Mouse (Mus musculus) adrenal gland, postnatal 25 days (tissue): ENCODE data around the gene Cd300lf. TPM values are rescaled to one million over a fixed set of nuclear protein-coding genes. Genes with fewer than 3 reads are reported as not detected.
A peak's percentile ranks its signal among the peaks of the same experiment; 100 is the strongest.

Source experiments
- DNase-seq: peaks from one replicate; pipeline ENCODE4 v3.0.0; 2021; ENCODE audit warnings: mixed read lengths
- total RNA-seq: library from RNA; stranded (reverse); gene quantifications from 2 replicates; pipeline ENCODE4 v1.2.3, GENCODE M21; 2021

Cd300lf gene
- total RNA-seq, 1 experiment from 2014 or later, result 0.55 TPM

DNA sequence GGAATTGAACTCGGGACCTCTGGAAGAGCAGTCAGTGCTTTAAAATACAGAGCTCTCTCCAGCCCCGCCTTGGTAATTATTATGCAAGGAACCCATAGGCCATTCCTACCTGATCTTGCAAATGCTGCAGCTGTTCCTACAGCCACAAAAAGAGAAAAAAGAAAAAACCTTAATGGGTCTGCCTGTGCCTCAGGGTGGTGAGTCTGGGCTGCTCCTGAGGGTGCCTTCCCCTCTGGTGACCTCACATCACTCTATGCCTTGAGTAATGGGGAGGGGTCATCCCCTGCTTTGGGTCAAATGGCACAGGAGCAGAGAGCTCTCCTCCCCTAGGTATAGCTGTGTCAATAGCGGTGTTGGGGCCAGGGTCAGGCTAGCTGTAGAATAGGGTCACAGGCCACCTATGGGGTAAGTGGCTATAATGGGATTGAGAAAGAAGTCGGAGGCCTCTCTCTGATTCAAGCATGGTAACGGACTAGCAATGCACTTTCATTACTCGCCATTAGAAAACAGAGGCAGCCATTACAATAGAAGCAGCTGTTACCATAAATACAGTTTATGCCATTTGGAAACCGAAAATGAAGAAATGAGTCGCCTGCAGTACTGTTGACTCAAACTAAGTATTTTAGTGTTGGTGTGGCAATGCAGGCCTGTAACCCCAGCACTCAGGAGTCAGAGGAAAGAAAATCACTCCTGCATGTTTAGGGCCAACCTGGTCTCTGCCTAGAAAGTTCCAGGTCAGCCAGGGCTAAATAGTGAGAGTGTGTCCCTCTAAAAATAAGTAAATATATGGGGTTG, 28.8 kb downstream of the Cd300lf start:
- no peak for DNase-seq

DNA sequence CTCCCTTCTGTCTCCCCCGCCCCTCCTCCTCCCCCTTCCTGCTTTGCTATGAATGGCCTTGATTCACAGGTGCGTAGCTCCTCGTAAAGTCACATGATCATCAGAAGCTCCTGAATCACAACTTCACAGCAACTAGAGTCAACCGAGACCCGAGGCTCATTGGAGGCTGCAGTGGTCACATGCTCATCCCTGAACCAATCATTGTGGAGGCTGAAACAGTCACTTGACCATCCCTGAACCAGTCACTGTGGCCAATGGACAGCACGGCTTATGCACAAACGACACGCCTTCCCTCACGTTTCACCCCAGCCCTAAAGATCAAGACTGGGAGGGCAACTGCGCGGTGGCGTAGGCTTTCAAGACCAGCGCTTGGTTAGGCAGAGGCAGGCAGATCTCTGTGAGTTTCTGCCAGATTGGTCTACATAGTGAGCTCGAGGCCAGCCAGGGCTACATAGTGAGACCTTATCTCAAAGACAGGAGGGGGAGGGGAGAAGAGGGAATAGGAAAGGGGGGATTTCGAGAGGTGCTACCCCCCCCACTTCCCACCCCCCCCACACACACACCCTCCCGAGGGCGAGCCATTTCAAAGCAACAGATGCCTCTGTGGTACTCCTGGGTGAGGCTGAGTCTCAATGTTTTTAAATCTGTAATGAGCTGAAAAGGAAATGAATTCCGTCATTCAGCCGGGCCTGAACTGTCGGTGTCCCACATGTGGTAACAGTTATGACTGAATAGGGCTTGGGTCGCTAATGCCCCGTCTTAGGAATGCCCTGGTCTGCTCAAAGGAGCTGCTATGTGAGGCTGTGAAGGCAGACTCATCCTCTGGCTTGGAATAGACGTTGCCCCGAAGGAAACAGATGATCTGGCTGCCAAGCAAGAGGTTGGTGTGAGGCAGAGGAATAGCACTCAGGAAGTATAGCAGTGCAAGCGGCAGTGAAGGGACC, 30.1 kb downstream of the Cd300lf start:
- DNase-seq, result no peak

DNA sequence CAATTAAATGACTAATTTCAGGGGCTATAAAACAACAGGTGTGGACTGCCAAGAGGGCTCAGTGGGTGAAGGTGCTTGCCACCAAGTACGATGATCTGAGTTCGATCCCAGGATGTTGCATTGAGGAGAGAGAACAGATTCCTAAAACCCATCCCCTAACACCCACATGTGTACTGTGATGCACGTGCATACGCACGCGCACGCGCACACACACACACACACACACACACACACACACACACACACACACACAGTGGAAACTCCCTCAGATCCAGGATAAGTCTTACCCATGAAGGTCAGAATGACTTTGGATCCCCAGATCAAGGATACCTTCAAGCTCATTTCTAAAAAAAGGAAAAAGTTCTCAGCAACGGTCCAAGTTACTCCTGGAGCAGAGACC, 31.7 kb downstream of the Cd300lf start:
- DNase-seq, result no peak

DNA sequence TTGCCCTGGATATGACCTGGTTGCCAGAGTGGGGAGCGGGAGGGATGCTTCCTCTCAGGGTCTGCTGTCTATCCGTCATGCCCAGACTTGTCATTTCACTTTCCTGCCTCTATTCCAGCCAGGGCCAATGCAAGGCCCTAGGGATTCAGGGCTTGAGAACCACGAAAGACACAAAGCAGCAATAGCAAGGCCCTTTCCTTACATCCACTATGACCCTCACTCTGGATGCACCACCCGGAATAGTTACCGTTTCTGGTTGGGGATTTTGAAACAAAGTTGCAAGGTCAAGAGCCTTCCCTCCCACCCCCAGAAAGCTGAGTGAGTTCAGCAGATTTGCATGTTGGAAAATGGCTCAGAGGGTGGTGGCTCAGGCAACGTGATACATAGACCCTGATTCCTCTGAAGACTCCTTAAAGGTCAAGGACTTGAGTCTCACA, 32.2 kb downstream of the Cd300lf start:
- no peak for DNase-seq

DNA sequence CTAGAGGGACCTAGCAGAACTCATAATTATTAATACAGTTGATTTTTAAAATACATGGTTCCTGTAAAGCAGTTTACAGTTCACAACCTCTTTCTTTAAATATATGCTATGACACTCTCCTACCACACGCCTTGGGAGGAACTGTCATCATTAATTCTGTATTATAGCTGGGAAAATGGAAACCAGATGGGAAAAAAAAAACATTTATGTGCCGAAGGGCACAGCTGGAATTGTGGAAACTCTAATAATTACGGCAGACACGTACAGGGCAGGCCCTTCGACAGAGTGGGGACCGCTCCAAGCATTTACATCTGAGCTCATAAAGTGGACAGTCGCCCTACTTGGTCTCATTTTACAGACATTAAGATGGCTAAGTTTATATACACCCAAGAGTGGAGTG, 33.1 kb downstream of the Cd300lf start:
- DNase-seq, result no peak

DNA sequence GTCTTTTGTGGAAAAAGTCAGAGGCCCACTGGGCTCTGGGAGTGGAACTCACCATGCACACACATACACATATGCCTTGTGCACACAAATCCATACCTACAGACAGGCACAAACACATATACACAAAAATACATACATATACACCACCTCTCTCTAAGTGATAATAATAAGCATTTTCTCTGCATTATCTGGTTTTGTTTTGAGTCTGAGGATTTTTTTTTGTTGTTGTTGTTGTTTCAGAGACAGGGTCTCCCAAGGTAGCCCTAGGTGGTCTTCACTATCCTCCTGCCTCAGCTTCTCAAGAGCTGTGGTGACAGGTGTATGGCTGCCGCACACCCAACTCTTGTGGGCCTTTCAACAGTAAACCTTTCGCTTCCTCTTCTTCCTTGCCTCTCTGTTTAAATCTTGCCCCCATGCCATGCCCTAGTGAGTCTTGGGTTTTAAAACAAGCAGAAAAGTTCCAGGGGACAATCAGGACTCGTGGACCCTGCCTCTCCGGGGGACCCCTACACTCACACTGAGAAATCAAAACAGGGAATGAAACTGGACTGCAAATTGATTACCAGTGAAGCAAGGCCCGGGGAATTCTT, 33.7 kb downstream of the Cd300lf start:
- no peak for DNase-seq

DNA sequence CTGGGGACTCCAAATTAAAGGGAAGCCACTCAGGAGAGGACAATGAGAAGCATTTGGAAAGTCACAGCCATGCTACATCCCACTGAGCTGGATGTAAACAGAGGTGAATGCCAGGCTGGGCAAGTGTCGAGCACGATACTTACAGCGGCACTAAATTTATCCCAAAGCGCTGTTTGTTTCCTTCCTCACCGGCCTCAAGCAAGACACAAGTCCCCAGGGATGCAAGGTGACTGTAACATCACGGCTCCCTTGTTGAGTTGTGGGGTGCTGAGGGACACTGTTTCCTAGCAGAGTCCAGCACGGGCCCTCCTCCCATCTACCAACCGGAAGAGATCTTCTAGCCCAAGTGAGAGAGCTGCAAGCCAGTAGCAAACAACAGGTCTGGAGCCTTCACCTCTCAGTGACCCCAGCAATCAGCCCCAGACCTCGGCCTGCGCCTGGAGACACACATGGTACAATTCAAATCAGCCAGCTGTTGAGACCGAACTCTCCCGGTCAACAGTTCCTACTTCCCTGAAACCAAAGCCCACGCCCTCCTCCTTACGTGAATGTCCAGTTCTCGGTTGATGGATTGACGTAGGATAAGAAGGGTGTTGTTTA, 34.5 kb downstream of the Cd300lf start:
- no peak for DNase-seq

DNA sequence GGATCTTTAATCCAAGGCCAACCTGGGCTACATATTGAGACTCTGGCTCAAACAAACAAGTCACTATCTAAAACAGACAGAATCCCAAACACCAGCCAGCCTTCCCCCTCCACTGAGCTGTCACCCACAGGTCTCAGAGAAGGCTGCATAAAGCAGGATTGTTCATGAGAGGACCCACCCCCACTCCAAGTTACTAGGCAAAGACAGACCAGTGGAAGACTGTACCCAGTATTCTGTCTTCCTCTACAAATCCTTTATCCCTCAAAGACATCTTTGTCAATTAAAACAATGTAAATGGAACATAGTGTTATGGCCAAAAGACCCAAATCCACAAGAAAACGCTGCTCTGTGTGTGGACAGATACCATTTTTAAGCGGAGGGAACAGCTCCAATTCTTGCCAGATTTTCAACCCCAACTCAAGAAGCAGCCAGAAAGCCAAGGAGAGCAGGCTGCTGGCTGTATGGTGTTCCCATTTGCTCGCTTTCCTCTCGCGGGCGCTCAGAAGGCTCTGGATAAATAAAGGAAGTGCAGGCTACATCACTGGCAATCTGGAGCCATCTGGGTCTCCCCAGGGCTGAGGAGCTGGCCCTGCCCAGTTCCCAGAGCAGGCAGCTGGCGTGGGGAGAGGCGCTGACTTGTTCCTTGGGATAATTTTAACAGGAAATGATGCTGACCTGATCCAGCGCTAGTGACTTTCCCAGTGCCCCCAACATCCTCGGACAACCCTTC, 35.4 kb downstream of the Cd300lf start:
- DNase-seq, result no peak

DNA sequence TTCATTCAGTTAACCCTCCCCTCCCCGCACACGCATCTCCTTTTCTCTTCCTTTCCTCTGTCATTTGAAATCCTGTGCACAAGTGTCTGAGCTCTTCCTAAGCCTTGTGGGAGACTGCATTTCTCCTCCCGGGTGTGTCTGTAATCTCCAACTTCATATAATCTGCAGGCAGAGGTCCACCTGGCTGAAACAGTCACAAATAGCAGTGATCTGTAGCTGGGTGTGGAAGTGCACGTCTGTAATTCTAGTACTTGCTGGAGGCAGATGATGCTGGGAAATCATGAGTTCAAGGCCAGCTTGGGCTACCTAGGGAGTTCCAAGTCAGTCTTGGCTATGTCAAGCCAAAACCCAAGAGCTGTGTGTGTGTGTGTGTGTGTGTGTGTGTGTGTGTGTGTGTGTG, 41.7 kb downstream of the Cd300lf start:
- no peak for DNase-seq

DNA sequence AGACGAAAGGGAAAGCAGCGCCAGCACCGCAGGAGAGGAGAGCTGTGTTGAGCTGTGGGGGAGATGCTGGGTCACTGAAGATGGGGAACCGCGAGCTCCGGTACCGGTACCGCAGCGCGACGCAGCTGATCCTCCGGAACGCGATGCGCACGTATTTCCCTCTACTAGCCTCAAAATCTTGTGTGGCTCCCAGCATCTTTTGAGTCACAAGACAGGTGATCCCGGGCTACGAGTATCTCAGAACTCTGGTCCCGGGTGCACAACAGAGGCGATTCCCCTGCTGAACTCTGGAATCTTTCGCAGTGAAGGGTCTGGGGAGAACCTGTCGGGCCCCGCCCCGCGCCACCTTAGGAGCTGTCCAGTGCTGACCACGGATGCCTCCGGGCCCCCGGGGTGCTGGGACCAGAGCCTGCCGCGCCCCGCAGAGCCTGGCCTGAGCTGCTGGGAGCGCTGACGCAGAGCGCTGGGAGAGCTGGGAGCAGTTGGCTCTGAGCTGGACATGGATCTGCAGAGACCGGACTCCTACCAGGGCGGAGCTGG, 42.4 kb downstream of the Cd300lf start, which contains the start of gene Rab37:
Gene Rab37 (plus strand): TSS at position 70 of the 540 bp plus-strand sequence.
- peak; percentile 45 for DNase-seq

DNA sequence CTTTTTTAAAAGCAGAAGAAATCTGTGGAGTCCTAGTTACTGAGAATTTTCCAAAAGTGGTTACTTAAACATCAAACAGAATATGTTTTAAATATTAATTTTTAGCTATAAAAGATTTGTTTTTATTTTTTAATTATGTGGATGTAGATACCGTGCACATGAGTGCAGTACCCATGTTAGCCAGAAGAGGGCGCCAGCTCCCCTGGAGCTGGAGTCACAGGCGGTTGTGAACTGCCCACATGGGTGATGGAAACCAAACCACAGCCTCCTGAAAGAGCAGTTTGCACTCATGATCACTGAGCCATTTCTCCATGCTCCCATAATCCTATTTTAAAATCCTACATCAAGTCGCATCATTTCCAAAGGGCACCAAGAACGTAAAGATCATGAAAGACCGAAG, 43.9 kb downstream of the Cd300lf start:
- DNase-seq, result no peak

DNA sequence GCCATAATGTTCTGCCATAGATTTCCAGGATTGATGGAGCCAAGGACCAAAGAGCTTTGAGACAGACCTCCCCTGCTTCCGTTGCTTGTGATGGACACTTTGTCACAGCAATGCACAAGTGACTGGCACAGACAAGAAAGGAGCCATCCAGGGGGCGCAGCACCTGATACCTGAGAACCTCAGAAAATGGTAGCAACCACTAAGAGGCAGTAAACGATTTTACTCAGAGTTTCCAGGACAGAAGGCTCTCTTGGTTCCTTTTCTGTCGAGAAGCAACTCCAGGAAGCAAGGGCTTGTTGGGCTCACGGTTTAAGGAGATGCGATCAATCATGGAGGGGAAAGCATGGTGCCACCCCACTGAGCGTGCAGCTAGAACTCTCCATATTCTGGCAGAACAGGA, 47.6 kb downstream of the Cd300lf start:
- DNase-seq, result no peak

DNA sequence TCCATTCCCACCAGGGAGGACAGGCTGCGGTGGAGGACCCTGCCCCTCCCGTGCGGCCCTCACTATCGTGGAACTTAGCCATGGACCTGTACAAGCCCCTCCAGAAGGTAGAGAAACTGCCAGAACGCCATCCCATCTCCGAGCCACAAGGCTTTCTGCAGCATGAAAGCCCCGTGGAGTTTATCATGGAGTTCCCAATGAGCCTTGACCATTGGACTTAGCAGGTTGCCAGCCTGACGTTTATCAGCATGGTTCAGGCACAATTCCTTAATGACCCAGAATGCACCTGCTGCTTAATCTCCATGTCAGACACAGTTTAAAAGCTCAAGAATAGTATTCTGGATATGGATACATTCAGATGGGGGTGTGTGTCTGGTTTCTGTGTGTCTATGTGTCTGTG, 48.7 kb downstream of the Cd300lf start:
- DNase-seq, result no peak

DNA sequence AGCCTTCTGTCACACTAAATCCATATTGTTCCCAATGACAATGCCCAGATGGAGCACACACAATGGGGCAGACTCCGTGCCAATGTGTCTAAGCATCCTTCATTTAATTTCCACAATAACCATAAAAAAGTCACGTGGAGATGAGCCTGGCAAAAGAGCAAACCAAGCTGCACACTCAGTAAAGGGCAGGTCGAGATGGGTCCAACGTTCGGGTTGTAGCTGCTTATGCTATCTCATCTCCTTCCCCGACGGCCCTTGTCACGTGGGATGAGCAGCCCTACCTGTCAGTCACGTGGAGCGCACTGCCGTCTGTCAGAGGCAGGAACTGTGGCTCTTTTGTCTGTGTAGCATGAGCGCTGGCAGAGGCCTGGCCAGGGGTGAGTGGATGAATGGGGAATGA, 49.2 kb downstream of the Cd300lf start:
- DNase-seq, result no peak

DNA sequence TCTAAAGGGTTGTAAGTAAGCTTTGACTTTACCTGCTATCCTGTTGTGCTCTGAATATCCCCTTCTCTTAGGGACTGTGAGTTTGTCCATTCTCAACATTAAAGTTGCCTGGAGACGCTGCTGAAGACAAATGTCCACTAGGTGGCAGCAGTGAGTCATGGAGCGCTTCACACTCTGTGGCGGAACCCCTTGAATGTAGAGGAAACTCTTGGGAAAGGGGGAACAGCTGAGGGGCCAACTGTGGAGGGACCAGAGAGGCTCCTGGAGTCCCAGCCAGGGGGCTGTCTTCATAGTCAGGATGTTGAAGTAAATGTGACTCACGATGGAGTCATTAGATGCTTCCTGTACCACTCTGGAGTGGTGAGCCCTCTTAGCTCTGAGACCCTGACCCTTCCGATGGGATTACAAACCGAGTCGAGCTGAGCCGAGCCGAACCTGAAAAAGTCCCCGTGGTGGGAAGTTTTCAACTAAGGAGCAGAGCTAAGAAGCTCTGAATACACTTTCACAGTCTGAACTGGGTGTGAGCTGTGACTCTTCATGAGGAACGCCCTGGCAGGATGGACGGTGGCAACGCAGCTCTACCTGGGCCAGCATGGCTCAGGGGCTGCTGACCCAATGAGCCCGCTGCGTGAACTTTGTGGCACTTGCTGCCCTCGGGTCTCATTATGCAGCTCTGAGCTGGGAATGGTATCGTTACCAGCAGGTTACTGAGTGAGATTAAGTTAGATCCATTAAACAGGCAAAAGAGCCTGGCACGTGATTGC, 50.2 kb downstream of the Cd300lf start:
- DNase-seq, result peak; percentile 63

DNA sequence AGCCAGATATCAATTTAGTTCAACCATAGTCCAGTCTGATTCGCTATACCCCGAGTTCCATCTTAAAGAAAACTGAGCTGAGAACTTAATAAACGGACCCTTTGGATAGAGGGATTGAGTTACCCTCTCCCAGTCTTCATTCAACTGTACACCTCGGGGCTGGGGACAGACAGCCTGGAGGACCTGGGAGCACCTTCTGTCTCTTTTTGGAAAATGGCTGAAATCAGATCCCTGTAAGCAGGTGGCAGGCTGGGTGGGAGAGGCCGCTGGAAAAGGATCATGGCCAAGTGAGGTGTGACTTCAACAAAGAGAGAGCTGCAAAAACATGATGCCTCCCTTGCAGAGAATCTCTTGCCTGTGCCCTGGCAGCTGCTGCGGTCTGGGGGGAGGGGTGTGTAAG, 51.6 kb downstream of the Cd300lf start:
- DNase-seq, result no peak

DNA sequence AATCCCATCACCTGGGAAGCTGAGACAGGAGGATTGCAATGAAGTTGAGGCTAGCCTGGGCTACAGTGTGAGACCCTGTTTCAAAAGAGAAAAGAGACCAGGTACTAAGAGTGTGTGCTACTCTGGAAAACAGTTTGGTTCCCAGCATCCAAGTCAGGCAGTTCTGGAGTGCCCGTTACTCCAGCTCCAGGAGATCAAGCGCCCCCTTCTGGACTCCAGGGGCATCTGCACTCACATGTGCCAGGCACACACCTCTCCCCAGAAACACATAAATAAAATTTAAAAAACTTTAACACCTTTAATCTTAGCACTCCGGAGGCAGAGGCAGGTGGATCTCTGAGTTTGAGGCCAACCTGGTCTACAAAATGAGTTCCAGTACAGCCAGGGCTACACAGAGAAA, 52.4 kb downstream of the Cd300lf start:
- DNase-seq, result no peak

DNA sequence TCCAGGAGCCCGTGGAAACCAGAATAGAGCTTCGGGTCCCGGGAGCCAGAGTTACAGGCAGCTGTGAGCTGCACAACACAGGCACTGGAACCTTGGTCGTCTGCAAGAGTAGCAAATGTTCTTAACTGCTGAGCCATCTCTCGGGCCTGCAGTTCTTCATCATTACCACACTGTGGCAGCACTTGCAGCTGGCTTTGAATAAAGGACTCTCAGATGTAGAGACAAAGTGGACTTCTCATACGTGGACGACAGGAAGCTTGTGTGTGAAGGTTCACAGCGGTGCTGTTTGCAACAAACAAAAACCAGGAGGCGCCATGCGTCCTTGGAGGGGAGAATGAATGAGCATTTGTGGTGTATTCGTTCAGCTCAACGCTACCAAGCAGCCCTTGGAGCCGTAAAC, 52.9 kb downstream of the Cd300lf start:
- DNase-seq, result peak; percentile 24

DNA sequence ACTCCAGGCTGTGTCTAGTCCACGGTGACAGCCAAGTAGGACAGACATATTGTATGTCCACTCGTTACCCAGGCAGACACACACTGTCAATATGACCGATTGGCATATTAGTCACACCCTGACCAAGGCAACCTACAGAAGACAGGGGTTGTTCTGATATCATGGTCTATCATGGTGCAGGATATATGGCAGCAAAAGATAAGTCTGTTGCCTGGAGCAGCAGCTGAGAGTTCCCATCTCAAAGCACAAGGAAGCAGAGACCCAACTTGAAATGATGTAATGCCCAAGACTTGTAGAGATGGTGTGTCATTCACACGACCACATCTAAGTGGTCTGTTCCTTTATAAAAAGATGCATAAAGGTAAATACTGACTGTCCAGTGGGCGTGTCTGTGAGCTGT, 55.1 kb downstream of the Cd300lf start:
- no peak for DNase-seq

DNA sequence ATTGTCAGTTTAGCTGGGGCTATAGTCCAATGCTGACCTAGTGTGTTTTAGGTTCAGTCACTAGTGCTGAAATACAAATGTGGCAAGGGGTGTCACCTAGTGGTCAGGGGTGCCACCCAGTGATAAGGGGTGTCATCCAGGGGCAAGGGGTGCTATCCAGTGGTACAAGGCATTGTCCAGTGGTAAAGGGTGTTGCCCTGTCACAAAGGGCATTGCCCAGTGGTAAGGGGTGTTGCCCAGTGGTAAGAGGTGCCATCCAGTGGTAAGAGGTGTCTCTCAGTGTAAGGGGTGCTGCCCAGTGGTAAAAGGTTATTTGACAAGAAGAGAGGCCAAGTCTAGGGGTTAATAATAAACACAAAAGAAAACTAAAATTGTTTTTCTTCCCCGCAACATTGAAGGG, 56.4 kb downstream of the Cd300lf start:
- no peak for DNase-seq

DNA sequence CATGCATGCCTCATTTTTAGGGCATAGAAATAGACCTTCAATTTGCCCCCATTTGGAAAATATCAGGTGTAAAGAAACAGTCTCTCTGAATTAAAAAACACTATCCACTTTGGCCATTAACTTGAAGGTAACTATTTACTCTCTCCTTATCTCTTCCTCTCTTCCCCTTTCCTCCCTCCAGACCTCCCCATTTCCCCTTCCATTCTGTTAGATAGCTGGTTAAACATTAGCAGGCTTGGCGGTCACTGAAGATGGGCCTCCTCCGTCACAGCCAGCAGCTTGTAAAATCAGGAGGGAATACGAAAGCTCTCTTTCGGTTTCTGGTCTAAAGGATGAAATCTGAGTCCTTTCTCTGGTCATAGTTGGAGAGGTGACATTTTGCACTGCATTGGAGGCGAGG, 57.9 kb downstream of the Cd300lf start:
- DNase-seq, result no peak
